Mouse (Mus musculus) layer of hippocampus, adult 2 months (tissue): ENCODE data around the gene Svbp. TPM values are rescaled to one million over a fixed set of nuclear protein-coding genes. Genes with fewer than 3 reads are reported as not detected.

Experiments used
- DNase-seq, 2 experiments: peaks; one replicate each; pipeline ENCODE4 v3.0.0; 2022; ENCODE audit warnings: low spot score in 2 of 2
- H3K27ac ChIP-seq: fragments of 200-600 bp; 2 replicates; pipeline ENCODE4 v1.8.1; 2022
- H3K4me3 ChIP-seq: fragments of 200-600 bp; 2 replicates; pipeline ENCODE4 v1.8.1; 2022; ENCODE audit warnings: mild to moderate bottlenecking
- CTCF ChIP-seq: fragments of 200-600 bp; conservative IDR thresholded peaks from 2 replicates; pipeline ENCODE4 v1.8.1; 2022; ENCODE audit warnings: antibody characterized with exemption, mild to moderate bottlenecking, moderate library complexity
- total RNA-seq, 2 experiments: library from RNA; stranded (reverse); gene quantifications; 2 replicates each; pipeline ENCODE4 v1.2.3; 2021

Svbp gene
- total RNA-seq, 2 experiments from 2014 or later = 13.9 to 16.6 TPM

DNA sequence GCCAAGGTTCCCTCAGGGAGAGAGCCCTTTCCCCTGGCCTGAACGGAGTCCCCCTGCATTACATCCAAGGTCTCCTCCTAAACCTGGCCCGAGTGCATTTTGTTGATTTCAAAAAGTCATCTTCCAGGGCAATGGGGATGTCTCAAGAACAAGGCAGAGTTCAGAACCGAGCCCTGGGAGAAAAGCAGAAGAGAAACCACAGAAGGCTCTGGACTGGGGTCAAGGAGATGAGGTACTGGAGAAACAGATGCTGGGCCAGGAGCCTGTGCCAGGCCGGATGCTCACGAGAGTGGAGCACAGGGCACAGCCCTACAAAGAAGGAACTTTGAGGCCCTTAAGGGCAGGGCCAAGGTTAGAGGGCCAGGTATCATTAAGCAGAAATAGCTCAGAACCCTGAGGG lies 17.4 kb upstream of the Svbp start:
- Histone ChIP-seq H3K4me3 (no peak overlapping the region), H3K27ac (no peak overlapping the region)
- no peak for DNase-seq
- TF ChIP-seq CTCF = no peak

DNA sequence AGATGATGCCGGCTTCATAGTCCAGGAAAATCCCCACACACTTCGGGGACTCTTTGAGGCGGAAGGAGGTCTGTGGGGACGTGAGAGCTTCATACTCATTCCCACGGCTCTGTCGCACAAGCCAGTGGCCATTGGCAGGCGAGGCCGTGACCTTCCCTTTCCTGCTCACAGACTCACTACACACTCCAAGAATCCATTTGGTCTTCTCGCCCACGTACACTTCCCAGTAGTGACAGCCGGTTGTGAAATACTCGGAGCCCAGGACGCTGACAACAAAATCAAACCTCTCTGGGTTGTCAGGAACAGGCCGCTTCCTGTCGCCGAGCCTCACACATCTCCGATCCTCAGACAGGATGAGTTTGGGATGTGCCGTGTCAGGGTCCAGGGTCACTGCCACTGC lies 16.8 kb upstream of the Svbp start:
- no peak for DNase-seq
- no peak for TF ChIP-seq CTCF
- Histone ChIP-seq H3K4me3 (no peak overlapping the region), H3K27ac (no peak overlapping the region)

DNA sequence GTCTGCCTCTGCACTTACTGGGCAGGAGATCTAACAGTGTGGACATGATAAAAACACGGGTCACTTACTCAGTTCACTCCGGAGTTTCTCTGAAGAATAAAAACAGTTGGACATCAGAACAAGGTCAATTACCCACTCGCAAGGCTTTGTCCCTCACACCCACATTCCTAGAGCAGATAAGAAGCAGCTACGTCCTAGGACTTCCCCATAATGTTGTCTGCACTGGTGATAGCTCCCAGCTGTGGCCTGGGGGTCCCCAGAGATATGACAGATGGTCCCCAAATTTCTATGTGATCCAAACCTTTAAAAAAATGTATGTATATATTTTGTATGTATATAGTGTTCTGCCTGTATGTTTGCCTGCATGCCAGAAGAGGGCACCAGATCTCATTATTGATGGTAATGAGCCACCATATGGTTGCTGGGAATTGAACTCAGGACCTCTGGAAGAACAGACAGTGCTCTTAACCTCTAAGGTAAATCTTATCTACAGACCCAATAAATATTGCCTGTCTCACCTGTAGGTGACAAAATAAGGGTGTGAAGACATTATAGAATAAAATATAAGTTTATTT lies 14.9 kb upstream of the Svbp start:
- DNase-seq = no peak
- Histone ChIP-seq H3K4me3 (no peak overlapping the region), H3K27ac (no peak overlapping the region)
- TF ChIP-seq CTCF = peak; percentile 50

DNA sequence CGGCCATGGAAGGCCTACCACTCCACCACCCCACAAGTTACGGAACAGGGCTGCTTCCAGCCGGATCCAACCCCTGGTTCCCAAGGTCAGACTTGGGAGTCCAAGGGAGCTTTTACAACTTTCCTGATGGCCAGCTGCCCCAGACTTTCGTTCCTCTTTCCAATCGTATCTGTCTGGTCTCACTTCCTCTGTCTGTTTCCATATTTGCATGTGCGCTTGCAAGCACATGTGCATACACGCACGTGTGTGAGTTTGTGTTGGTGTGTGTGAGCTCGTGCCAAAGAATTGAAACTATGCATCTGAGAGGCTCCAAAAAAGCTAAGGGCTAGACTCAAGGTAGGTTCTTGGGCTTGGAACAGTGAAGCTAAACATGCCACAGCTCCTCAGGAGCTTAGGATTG lies 13.7 kb upstream of the Svbp start:
- Histone ChIP-seq H3K27ac (peak overlapping the region; percentile 18; the same call in 1 of the 2 replicates), H3K4me3 (no peak overlapping the region)
- no peak for TF ChIP-seq CTCF
- no peak for DNase-seq

DNA sequence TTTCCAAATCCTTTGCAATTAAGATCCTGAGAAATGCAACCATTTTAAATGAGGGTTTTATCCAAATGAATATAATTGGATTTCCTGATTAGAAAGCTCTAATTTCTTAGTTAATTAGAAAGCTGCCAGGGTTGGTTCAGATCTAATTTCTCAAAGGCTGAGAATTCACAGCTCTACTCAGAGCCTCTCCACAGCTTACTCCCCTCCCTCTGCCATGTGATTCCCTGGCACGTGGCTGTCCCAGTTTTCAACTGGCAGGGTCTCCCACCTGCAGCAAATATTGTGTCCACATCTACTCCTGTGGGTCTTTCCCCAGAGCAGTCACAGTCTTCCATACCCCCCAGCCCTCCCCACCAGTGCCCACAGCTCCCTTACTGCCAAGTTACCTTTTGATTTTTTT lies 11.6 kb upstream of the Svbp start:
- Histone ChIP-seq H3K4me3 (no peak overlapping the region), H3K27ac (no peak overlapping the region)
- no peak for DNase-seq
- no peak for TF ChIP-seq CTCF

DNA sequence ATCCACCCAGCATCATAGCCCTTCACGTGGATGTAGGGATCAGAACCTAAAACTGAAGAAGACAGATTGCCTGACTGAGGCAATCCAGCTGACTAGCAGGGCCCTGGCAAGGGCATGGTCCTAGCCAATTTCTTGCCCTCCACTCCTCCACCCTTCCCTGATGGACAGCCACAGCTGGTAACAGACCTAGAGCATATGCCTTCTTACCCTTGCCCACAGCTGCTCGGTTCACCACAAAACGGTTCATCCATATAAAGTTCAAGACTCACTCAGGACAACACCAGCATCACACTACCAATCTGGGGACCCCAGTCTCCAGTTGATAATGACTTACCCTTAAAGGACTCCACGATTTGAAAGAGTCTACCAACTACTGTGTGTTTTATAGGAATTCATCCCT lies 9.3 kb upstream of the Svbp start:
- TF ChIP-seq CTCF = no peak
- Histone ChIP-seq H3K27ac (no peak overlapping the region), H3K4me3 (no peak overlapping the region)
- DNase-seq = no peak

DNA sequence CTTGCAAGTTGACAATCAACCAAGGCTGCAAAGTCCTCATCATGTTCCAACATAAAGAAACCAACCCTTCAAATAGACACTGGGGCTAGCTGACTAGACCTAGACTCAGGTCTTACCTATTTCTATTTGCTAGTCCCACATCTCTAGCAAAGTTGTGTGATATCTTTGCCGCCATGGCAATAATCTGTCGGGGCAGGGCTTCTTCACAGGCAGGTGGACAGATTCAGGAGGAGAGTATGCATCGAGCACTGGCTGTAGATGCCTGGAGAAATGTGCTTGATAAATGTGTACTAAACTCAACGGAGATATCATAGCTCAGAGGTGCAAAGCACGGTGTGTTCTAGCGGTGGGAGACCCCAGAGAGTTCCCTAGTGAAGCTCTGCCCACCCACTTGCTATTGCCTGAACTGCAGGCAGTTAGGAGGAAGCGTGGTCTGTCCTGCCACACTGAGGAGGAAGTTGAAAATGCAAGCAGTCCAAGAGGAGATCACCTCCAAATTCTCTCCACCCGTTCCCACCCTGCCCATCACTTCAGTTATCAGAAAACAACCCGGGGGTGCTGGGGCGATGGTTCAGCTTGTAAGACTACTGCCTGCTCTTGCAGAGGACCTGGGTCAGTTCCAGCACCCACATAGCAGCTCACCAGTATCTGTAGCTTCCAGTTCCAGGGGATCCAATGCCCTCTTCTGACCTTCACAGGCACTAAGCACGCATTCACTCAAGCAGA lies 6.9 kb upstream of the Svbp start:
- Histone ChIP-seq H3K4me3 (no peak overlapping the region), H3K27ac (no peak overlapping the region)
- TF ChIP-seq CTCF = peak; percentile 61
- DNase-seq = no peak

DNA sequence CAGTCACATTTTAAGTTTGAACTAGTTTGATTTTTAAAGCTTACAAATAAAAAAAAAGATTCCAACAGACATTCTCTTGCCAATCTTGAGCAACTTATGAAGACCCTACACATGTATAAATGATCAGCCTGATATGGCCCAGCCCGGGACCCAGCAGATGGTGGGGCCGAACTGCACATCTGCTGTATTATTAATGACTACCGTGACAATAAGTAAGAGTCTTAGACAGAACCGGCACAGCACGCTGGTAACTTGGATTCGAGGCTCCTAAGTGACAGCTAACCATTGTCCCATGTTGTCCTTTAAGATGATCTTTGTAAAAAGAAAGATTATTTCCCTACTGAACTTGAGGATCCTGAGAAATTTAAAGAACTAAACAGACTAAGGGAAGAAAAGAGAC lies 5.7 kb upstream of the Svbp start:
- no peak overlapping the region for H3K27ac ChIP-seq
- TF ChIP-seq CTCF = no peak
- no peak overlapping the region for H3K4me3 ChIP-seq
- no peak for DNase-seq

DNA sequence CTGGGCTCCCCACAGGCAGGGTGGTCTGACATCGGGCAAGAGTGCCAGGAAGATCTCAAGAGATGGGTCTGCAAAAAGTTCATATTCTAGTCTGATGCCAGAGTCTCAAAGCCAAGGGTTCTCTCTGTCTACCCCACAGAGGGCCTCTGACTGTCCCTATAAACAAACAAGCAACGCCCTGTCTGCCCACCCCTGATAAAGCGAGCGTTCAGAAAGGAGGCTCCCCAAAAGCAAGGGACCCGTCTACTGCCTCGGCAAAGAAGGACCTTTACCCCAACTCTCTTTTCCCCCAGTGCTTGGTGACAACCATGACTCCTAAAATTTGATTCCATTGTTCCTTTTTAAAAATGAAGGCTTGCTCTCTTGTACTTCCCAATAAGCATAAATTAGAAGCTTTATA lies 5.2 kb upstream of the Svbp start, which contains the start of gene Ermap:
Ermap (minus strand) TSS at position 148 of the 400 bp plus-strand sequence.
- H3K27ac ChIP-seq = no peak within 1 kb of the TSS
- no peak for DNase-seq
- H3K4me3 ChIP-seq = no peak within 1 kb of the TSS
- TF ChIP-seq CTCF = no peak

DNA sequence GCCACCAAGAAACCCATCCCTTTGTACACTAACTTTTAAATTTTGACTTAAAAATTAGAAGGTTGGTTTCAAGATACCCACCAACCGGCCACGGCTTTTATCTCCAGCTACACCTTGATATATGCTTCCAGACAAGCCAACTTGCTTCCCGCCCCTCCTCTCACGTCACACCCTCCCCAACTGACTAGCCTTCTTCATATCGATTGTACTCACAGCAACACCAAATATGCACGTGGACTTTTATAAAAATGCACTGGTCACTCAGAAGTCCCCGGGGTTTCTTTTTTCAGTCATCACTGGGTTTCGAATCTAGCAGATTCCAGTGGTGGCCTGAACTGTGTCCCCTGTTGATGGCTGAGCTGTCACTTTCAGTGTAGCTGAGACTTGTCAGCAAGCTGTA lies 4.5 kb upstream of the Svbp start:
- H3K4me3 ChIP-seq = no peak overlapping the region
- TF ChIP-seq CTCF = no peak
- H3K27ac ChIP-seq = no peak overlapping the region
- DNase-seq = no peak

DNA sequence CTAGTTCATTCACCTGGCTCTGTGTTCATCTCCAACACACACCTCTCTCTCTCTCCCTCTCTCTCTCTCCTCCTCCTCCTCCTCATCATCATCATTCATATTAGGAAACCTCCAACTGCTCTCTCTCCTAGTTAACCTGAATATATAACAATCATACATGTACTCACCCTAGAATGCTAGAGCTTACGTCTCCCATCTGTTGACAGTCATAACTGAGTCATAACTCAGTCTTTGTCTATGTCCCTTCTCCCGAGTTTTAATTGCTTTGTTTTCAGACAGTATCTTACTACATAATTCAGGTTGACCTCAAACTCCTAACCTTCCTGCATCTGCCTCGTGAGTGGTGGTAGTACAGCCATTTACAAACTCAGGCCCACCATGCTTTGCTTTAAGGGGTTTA lies 3.8 kb upstream of the Svbp start:
- no peak for DNase-seq
- H3K27ac ChIP-seq = no peak overlapping the region
- no peak for TF ChIP-seq CTCF
- H3K4me3 ChIP-seq = no peak overlapping the region

DNA sequence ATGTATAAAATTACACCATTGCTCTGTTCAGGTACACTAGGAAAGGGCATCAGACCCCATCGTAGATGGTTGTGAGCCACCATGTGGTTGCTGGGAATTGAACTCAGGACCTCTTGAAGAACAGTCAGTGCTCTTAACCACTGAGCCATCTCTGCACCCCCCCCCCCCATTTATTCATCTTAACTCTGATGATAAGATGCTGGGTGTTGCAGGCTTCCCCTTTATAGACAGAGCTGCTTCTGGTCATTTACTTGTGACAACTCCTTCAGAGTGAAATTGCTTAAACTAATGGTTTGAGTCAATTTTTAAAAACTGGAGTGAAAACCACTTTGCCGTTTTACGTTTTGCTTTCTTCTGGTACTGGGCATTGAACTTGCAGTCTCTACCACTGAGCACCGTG lies 2.3 kb upstream of the Svbp start:
- no peak for TF ChIP-seq CTCF
- Histone ChIP-seq H3K4me3 (no peak overlapping the region), H3K27ac (no peak overlapping the region)
- DNase-seq = no peak

DNA sequence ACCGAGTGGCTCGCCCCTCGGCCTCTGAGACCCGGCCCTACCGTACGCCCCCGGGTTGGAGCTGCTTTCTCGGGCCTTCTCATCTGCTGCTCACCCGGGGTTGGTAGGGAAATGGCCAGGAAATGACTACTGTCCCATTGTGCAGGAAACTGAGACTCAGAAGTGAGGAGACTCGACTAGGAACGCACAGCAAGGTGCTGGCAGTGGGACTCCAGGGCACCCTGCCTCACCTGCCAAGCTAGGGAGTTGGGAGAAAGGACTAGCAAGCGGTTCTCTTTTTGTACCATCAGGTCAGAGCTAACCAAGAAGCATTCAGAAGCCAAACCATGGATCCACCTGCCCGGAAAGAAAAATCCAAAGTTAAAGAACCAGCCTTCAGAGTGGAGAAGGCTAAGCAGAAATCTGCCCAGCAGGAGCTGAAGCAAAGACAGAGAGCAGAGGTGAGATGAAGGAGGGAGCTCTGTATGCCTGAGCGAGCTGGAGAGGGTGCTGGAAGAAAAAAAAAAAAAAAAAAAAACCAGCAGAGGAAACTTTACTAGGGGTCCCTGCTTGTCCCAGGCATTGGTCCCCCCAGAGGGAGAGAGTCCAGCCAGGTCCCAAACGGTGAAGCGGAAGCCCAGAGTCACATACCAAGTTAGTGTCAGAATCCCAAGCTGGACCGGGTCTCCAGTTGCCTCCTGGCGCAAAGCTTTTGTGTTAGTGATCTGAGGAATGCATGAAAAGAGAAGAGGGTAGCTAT lies 645 bp downstream of the Svbp start:
- peak overlapping the region; percentile 68; the same call in 1 of the 2 replicates for H3K27ac ChIP-seq
- peak overlapping the region; percentile 84 for H3K4me3 ChIP-seq
- no peak for DNase-seq
- TF ChIP-seq CTCF = no peak
